Mouse (Mus musculus) midbrain, embryonic 16.5 days (tissue): ENCODE measurements at regions not wholly inside any gene's neighbourhood (a gene's known extent, or its start where the extent isn't known, plus 50 kb on each side); places are given as distances from the start of the nearest gene placed in this dataset.

Experiments used
- ATAC-seq: fragments of 200-750 bp; cut with Nextera tagmentation; 2 replicates; pipeline ENCODE4 v1.8.0; 2017; ENCODE audit warnings: moderate TSS enrichment
- H3K27ac ChIP-seq: fragments of 300-500 bp; sonication (generic); 2 replicates; pipeline ENCODE4 v1.5.1; 2014; ENCODE audit warnings: mild to moderate bottlenecking, low read length, mixed read lengths
- H3K27me3 ChIP-seq: fragments of 300-500 bp; sonication (generic); 2 replicates; pipeline ENCODE4 v1.6.1; 2014; ENCODE audit warnings: low read depth, low read length, mixed read lengths; ENCODE audit not compliant: control insufficient read depth, insufficient read depth
- H3K36me3 ChIP-seq: fragments of 300-500 bp; sonication (generic); 2 replicates; pipeline ENCODE4 v1.6.1; 2014; ENCODE audit warnings: mild to moderate bottlenecking, low read length, moderate library complexity, mixed read lengths; ENCODE audit not compliant: control insufficient read depth, insufficient read depth
- H3K4me1 ChIP-seq: fragments of 300-500 bp; sonication (generic); 2 replicates; pipeline ENCODE4 v1.6.1; 2014; ENCODE audit warnings: mild to moderate bottlenecking, low read length, mixed read lengths; ENCODE audit not compliant: control insufficient read depth, insufficient read depth
- H3K4me2 ChIP-seq: fragments of 300-500 bp; sonication (generic); 2 replicates; pipeline ENCODE4 v1.6.1; 2014; ENCODE audit warnings: mild to moderate bottlenecking, low read length, mixed read lengths
- H3K4me3 ChIP-seq: fragments of 300-500 bp; sonication (generic); 2 replicates; pipeline ENCODE4 v1.5.1; 2014; ENCODE audit warnings: low read depth, mild to moderate bottlenecking, low read length, moderate library complexity, mixed read lengths
- H3K9ac ChIP-seq: fragments of 300-500 bp; sonication (generic); 2 replicates; pipeline ENCODE4 v1.6.1; 2014; ENCODE audit warnings: low read depth, low read length, mixed read lengths
- H3K9me3 ChIP-seq: fragments of 300-500 bp; sonication (generic); replicated peaks from 2 replicates; pipeline ENCODE4 v1.6.1; 2014; ENCODE audit warnings: mild to moderate bottlenecking, low read length, mixed read lengths; ENCODE audit not compliant: control insufficient read depth, poor library complexity, severe bottlenecking
- whole genome bisulfite sequencing: fragments of 180-500 bp; shearing (Covaris S2); extraction: QIAGEN DNeasy Blood & Tissue Kit; methylation state at CpG from one replicate; pipeline ENCODE4 v1.1.7; 2014; 5-methylcytosine and 5-hydroxymethylcytosine counted together

DNA sequence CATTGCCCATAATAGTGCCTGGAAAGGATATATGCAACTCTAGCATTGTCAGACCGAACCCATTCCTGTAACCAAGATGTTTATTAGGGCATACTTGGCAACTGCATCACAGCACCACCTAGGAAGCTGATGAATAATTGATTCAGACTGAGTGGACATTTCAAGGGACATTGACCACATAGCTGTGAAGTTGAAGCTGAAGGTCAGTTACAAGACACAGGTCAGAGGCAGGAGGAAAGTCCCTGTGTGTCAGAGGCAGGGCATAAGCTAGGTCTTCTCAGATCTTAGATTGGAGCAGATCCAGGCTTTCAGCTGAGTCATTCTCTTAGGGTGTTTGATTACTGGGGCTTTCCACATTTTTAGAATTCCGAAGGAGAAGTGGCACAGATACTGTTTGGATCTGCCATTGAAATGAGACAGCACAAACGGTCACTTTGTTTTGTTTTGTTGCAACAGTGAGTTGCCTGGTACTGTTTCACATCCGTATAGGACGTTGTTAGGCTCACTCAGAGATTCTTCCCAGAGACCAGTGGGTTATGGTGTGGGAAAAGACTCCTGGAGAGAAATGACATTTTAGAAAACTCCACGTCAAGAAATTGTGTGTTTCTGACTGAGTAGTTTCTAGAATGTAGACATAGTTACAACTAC, 2055.2 kb upstream of the 5930422O12Rik start:
- no peak overlapping the region for H3K4me2 ChIP-seq
- no peaks in the 10 kb centered on the region for H3K27me3 ChIP-seq
- H3K27ac ChIP-seq, result no peak overlapping the region
- no peak overlapping the region for H3K4me3 ChIP-seq
- no peaks in the 10 kb centered on the region for H3K36me3 ChIP-seq
- H3K9me3 ChIP-seq, result no peaks in the 10 kb centered on the region
- H3K4me1 ChIP-seq, result 0 out of 2 replicates have a peak, but pooled peaks cover 3% of the 10 kb centered on the region
- 81% methylated on average over 6 of the region's 6 CpGs for WGBS
- H3K9ac ChIP-seq, result no peak overlapping the region
- ATAC-seq, result no peak

- ATAC-seq, result no peak
- Histone ChIP-seq H3K36me3 (no peaks in the 10 kb centered on the region), H3K27me3 (no peaks in the 10 kb centered on the region), H3K4me2 (no peak overlapping the region), H3K27ac (no peak overlapping the region), H3K4me3 (no peak overlapping the region), H3K4me1 (no peaks in the 10 kb centered on the region), H3K9ac (no peak overlapping the region), H3K9me3 (no peaks in the 10 kb centered on the region)
- 82% methylated on average over 2 of the region's 2 CpGs for WGBS
These were observed 2050.7 kb upstream of the 5930422O12Rik start for GRCm38 (mm10) chr8:31377698-31378334.

GRCm38 (mm10) chr8:31404811-31405210, 2023.7 kb upstream of the 5930422O12Rik start:
- Histone ChIP-seq H3K4me1 (no peaks in the 10 kb centered on the region), H3K27ac (no peak overlapping the region), H3K27me3 (no peaks in the 10 kb centered on the region), H3K9me3 (no peaks in the 10 kb centered on the region), H3K36me3 (no peaks in the 10 kb centered on the region), H3K4me2 (no peak overlapping the region), H3K9ac (no peak overlapping the region), H3K4me3 (no peak overlapping the region)
- WGBS, result 84% methylated on average over 3 of the region's 3 CpGs
- no peak for ATAC-seq

GRCm38 (mm10) chr8:31422241-31422640, 2006.3 kb upstream of the 5930422O12Rik start:
- Histone ChIP-seq H3K4me1 (no peaks in the 10 kb centered on the region), H3K36me3 (no peaks in the 10 kb centered on the region), H3K27ac (no peak overlapping the region), H3K4me2 (no peak overlapping the region), H3K4me3 (no peak overlapping the region), H3K9ac (no peak overlapping the region), H3K27me3 (no peaks in the 10 kb centered on the region), H3K9me3 (no peaks in the 10 kb centered on the region)
- no peak for ATAC-seq
- WGBS, result 71% methylated on average over 3 of the region's 3 CpGs

DNA sequence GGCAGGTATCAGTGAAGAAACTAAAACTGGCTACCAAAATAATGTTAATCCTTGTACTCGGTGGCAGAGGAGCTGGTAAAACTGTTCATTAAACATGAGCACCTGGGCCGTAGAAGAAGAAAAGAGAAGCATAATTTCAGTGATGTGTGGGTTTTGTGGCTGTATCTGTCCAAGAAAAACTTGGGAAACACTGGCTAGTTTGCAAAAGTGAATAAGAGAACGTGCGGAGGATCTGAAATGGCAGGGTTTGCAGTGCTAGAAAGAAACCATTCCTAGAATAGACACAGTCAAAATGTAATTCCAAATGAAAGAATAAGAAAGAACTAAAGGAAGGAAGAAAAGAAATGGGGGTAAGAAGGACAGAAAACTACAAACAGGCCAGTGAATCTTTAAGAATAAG, 2000.8 kb upstream of the 5930422O12Rik start:
- H3K9ac ChIP-seq, result no peak overlapping the region
- H3K27ac ChIP-seq, result no peak overlapping the region
- H3K9me3 ChIP-seq, result no peaks in the 10 kb centered on the region
- no peaks in the 10 kb centered on the region for H3K4me1 ChIP-seq
- no peak for ATAC-seq
- no peaks in the 10 kb centered on the region for H3K27me3 ChIP-seq
- H3K36me3 ChIP-seq, result no peaks in the 10 kb centered on the region
- no peak overlapping the region for H3K4me2 ChIP-seq
- H3K4me3 ChIP-seq, result no peak overlapping the region
- 90% methylated on average over 4 of the region's 4 CpGs for WGBS

GRCm38 (mm10) chr8:31436445-31437191, 1991.9 kb upstream of the 5930422O12Rik start:
- Histone ChIP-seq H3K9me3 (no peaks in the 10 kb centered on the region), H3K27ac (no peak overlapping the region), H3K27me3 (no peaks in the 10 kb centered on the region)

DNA sequence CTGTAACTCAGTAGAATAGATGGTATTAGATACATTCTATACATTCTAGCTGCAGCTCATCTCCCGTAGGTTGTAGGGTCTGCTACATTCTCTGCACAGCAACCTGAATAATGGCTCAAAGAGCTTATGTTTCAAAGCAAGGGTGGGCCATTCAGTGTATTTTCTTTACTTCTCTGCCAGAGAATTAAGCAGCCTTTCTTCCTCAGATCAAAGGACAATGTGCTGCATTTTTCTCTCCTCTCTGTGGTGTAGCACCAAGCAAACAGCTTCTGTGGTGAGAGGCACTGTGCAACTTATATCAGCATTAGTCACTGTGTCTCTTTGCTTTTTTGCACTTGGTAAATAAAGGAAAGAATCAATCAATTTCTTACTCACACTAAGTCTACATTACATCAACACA, 1983.7 kb upstream of the 5930422O12Rik start:
- H3K27me3 ChIP-seq, result no peaks in the 10 kb centered on the region
- peak; percentile 60; the same call in 1 of the 2 replicates for ATAC-seq
- H3K4me3 ChIP-seq, result no peak overlapping the region
- no peaks in the 10 kb centered on the region for H3K36me3 ChIP-seq
- WGBS, result 6% methylated on average over 1 of the region's 1 CpGs
- no peak overlapping the region for H3K4me2 ChIP-seq
- H3K9ac ChIP-seq, result no peak overlapping the region
- H3K9me3 ChIP-seq, result no peaks in the 10 kb centered on the region
- H3K27ac ChIP-seq, result no peak overlapping the region
- H3K4me1 ChIP-seq, result peaks cover 2% of the 10 kb centered on the region; the same call in 1 of the 2 replicates

More at GRCm38 (mm10) chr8:31436445-31437191, 1991.9 kb upstream of the 5930422O12Rik start:
- Histone ChIP-seq H3K4me2 (no peak overlapping the region), H3K4me1 (no peaks in the 10 kb centered on the region), H3K4me3 (no peak overlapping the region), H3K36me3 (no peaks in the 10 kb centered on the region), H3K9ac (no peak overlapping the region)
- ATAC-seq, result no peak
- WGBS, result 82% methylated on average over 10 of the region's 10 CpGs

- H3K4me2 ChIP-seq, result no peak overlapping the region
- H3K9ac ChIP-seq, result no peak overlapping the region
- ATAC-seq, result no peak
- WGBS, result 85% methylated on average over 2 of the region's 2 CpGs
- no peaks in the 10 kb centered on the region for H3K36me3 ChIP-seq
- H3K27me3 ChIP-seq, result no peaks in the 10 kb centered on the region
- H3K27ac ChIP-seq, result no peak overlapping the region
- H3K9me3 ChIP-seq, result no peaks in the 10 kb centered on the region
- no peak overlapping the region for H3K4me3 ChIP-seq
- peaks cover 2% of the 10 kb centered on the region; the same call in 1 of the 2 replicates for H3K4me1 ChIP-seq
These were observed 1980.5 kb upstream of the 5930422O12Rik start for GRCm38 (mm10) chr8:31447984-31448383.
